Mouse (Mus musculus) kidney, embryonic 16.5 days (tissue): ENCODE measurements around the gene Manba. TPM values are rescaled to one million over a fixed set of nuclear protein-coding genes. Genes with fewer than 3 reads are reported as not detected.
A peak's percentile ranks its signal among the peaks of the same experiment; 100 is the strongest.

ENCODE experiments used
- ATAC-seq: fragments of 200-750 bp; cut with Nextera tagmentation; 2 replicates; pipeline ENCODE4 v1.8.0; 2017; ENCODE audit warnings: moderate TSS enrichment; ENCODE audit not compliant: low FRiP score, low TSS enrichment
- H3K27ac ChIP-seq: fragments of 300-500 bp; sonication (generic); 2 replicates; pipeline ENCODE4 v1.5.1; 2014; ENCODE audit warnings: low read length
- H3K27me3 ChIP-seq: fragments of 300-500 bp; sonication (generic); 2 replicates; pipeline ENCODE4 v1.6.1; 2014; ENCODE audit warnings: low read length, control low read depth, mixed read lengths; ENCODE audit not compliant: insufficient read depth
- H3K36me3 ChIP-seq: fragments of 300-500 bp; sonication (generic); 2 replicates; pipeline ENCODE4 v1.6.1; 2014; ENCODE audit warnings: low read length, control low read depth, mixed read lengths; ENCODE audit not compliant: insufficient read depth
- H3K4me1 ChIP-seq: fragments of 300-500 bp; sonication (generic); 2 replicates; pipeline ENCODE4 v1.6.1; 2014; ENCODE audit warnings: low read length, control low read depth, mixed read lengths; ENCODE audit not compliant: insufficient read depth
- H3K4me2 ChIP-seq: fragments of 300-500 bp; sonication (generic); replicated peaks from 2 replicates; pipeline ENCODE4 v1.6.1; 2014; ENCODE audit warnings: low read depth, low read length
- H3K4me3 ChIP-seq: fragments of 300-500 bp; sonication (generic); 2 replicates; pipeline ENCODE4 v1.5.1; 2014; ENCODE audit warnings: mild to moderate bottlenecking, low read length
- H3K9ac ChIP-seq: fragments of 300-500 bp; sonication (generic); replicated peaks from 2 replicates; pipeline ENCODE4 v1.6.1; 2014; ENCODE audit warnings: low read length
- H3K9me3 ChIP-seq: fragments of 300-500 bp; sonication (generic); 2 replicates; pipeline ENCODE4 v1.6.1; 2016; ENCODE audit warnings: low read length, control low read depth
- WGBS: fragments of 180-500 bp; shearing (Covaris S2); extraction: QIAGEN DNeasy Blood & Tissue Kit; methylation state at CpG from one replicate; pipeline ENCODE4 v1.1.7; 2014; 5-methylcytosine and 5-hydroxymethylcytosine counted together
- polyA plus RNA-seq: library from polyadenylated mRNA; unstranded; fragments of >200 nt; fragmentation: Nextera tagmentation; extraction: Ambion mirVana; gene quantifications from 2 replicates; pipeline ENCODE4 v1.2.1, GENCODE M21; 2015

The Manba gene
- polyA plus RNA-seq, 1 experiment from 2014 or later = 39.6 TPM

DNA sequence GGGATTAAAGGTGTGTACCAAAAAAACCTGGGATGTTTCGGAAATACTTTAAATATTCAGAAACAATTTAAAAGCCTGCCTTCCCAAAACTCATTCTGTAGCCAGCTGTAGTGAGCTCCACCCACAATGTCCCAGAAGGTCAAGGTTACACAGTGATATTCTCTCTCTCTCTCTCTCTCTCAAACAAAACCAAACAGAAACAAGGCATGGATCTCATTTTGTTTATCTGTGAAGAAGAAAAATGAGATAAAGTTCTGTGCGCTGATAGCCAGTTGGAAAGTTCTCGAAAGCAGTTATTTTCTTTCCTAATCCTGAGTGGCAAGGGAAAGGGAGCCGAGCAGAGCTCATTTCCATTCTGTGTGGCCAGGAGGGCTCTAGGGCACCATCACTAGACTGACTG lies 120.1 kb downstream of the Manba start:
- ATAC-seq = no peak
- Histone ChIP-seq H3K36me3 (peaks cover 43% of the 10 kb centered on the region), H3K4me2 (no peak overlapping the region), H3K9ac (no peak overlapping the region), H3K4me3 (no peak overlapping the region), H3K27ac (no peak overlapping the region), H3K27me3 (no peaks in the 10 kb centered on the region), H3K9me3 (no peaks in the 10 kb centered on the region), H3K4me1 (no peaks in the 10 kb centered on the region)
- 79% methylated on average over 4 of the region's 4 CpGs for WGBS

DNA sequence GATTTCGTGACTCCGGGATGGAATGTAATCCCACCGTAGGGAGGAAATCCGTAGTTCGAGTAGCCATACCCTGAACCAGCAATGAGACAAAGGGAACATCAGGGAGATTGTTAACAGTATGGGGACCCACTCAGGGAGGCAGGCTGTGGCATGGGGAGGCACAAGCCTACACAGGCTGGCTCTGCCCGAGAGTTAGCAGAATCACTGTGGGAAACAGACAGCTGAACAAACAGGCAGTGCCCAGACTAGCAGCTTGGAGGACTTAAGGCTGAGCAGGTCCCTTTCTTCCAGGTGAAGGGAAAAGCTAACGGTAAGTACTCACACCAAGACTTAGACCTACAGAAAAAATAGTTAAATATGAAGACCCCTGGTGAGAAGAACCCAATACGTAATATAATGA lies 121.2 kb downstream of the Manba start:
- Histone ChIP-seq H3K36me3 (peaks cover 43% of the 10 kb centered on the region), H3K4me3 (no peak overlapping the region), H3K27ac (no peak overlapping the region), H3K4me1 (no peaks in the 10 kb centered on the region), H3K9me3 (no peaks in the 10 kb centered on the region), H3K27me3 (no peaks in the 10 kb centered on the region), H3K9ac (no peak overlapping the region), H3K4me2 (no peak overlapping the region)
- WGBS = 90% methylated on average over 8 of the region's 8 CpGs
- ATAC-seq = no peak

DNA sequence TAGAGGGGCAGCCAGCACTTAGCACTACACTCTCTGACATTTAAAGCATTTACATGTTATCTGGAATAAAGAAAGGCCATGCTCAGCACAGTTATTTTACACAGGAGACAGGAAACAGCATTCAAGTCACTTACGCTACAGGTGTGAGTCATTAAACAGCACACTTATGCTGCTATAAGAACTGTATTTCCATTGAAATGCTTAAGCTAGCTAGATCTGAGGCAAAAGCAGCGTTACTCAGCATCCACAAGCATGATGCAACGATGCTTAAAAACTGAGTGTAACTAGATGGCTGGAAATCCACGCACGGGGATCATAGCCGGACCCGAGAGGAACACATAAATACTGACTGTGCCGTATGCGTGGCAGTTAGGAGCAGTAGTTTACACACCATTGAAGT lies 121.6 kb downstream of the Manba start:
- H3K27me3 ChIP-seq = no peaks in the 10 kb centered on the region
- WGBS = 90% methylated on average over 9 of the region's 9 CpGs
- no peaks in the 10 kb centered on the region for H3K9me3 ChIP-seq
- no peak overlapping the region for H3K9ac ChIP-seq
- H3K4me2 ChIP-seq = no peak overlapping the region
- H3K4me1 ChIP-seq = no peaks in the 10 kb centered on the region
- no peak for ATAC-seq
- no peak overlapping the region for H3K4me3 ChIP-seq
- H3K36me3 ChIP-seq = peaks cover 43% of the 10 kb centered on the region
- H3K27ac ChIP-seq = no peak overlapping the region

DNA sequence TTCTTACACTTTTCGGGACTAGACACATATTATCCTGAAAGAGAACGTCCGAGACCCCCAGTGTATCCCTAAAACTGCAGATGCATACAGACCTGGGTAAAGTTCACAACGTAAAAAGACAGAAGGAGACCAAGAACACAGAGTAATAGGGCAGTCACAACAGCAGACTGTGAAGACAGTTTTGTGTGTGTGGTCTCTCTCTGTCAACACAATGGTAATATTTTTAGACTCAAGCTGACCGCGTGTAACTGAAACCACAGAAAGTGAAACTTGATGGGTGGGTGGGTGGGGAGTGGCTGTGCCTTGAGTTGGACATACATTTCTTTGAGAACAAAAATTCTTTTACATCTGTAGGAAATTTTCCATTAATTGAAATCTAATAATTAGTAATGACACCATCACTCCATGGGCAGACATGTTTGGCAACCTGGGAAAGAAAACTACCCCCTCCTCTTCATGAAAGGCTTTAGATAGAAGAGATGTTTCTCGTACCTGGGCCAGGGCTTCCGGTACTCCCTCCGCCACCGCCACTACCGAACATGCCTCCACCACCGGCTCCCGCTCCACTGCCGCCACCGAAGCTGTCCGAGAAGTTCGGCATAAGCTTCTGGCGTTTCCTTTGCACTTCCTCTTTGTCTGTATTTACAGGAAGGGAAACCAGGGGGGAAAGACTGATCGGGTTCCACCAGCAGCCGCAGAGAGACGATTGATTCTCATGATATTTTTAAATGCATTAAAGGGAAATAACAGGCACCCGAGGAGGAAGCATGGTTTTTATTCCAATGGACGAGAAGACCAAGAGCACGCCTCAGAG lies 122.5 kb downstream of the Manba start:
- no peaks in the 10 kb centered on the region for H3K9me3 ChIP-seq
- no peaks in the 10 kb centered on the region for H3K27me3 ChIP-seq
- H3K4me2 ChIP-seq = peak overlapping the region; percentile 1; the same call in 1 of the 2 replicates
- WGBS = 80% methylated on average over 24 of the region's 24 CpGs
- no peak for ATAC-seq
- H3K4me1 ChIP-seq = no peaks in the 10 kb centered on the region
- peaks cover 50% of the 10 kb centered on the region for H3K36me3 ChIP-seq
- H3K4me3 ChIP-seq = no peak overlapping the region
- no peak overlapping the region for H3K9ac ChIP-seq
- H3K27ac ChIP-seq = peak overlapping the region; percentile 4; the same call in 1 of the 2 replicates

DNA sequence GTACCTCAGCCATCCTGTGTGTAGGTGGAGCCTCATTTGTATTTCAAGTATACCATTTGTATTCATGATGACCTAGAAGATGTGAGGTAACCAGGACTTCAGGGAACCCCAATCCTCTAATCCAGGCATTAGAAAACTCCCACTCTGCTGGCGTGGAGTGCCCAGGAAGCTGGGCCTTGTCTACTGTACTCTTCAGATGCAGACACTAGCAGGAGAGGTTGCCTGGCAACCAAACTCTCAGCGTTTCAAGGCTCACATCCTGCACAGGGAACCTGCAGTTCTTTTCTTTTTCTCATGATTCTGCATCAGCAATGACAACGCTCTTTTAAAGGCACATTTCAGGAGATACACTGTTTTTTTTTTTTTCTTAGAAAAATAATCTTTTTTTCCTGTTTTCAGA lies 124.8 kb downstream of the Manba start:
- Histone ChIP-seq H3K27me3 (no peaks in the 10 kb centered on the region), H3K4me1 (no peaks in the 10 kb centered on the region), H3K9me3 (no peaks in the 10 kb centered on the region), H3K36me3 (peaks cover 49% of the 10 kb centered on the region), H3K9ac (no peak overlapping the region), H3K4me2 (no peak overlapping the region), H3K4me3 (no peak overlapping the region), H3K27ac (no peak overlapping the region)
- no peak for ATAC-seq
- 79% methylated on average over 3 of the region's 3 CpGs for WGBS

DNA sequence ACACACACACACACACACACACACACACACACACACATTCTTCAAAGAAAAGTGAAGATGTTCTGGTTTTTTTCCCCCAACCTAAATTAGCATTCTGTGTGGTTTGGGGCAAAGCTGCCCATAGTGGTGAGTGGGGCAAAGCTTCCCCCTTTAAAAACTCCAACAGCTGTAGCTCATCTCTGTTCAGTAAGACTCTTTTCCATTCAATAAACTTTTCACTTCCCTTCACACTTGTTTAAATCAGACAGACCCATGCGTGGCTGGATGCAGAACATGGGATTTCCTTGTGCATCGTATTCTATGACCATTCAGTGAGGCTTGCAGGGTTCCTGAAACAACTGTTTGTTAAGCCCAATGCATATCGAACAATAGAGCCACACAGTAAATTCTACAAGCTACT lies 129.0 kb downstream of the Manba start:
- Histone ChIP-seq H3K4me3 (no peak overlapping the region), H3K27ac (no peak overlapping the region), H3K36me3 (peaks cover 50% of the 10 kb centered on the region), H3K4me1 (no peaks in the 10 kb centered on the region), H3K9me3 (no peaks in the 10 kb centered on the region), H3K4me2 (no peak overlapping the region), H3K9ac (no peak overlapping the region), H3K27me3 (no peaks in the 10 kb centered on the region)
- 87% methylated on average over 3 of the region's 3 CpGs for WGBS
- no peak for ATAC-seq

DNA sequence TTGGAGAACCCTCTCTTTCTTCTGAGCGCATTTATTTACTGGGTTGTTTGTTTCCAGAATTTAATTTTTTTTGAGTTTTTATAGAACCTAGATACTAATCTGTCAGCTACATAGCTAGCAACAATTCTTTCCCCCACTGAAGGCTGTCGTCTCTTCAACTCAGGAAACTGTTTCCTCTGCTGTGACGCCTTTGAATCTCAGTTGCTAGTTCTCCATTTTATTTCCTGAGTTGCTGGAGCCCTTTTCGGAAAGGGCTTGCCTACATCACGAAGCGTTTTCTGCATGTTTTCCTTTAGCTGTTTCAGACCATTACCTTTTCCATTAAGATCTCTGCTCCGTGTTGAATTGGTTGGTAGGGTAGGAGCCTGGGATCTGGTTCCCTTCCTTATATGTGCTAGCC lies 131.3 kb downstream of the Manba start:
- H3K27ac ChIP-seq = no peak overlapping the region
- no peak overlapping the region for H3K4me3 ChIP-seq
- no peaks in the 10 kb centered on the region for H3K27me3 ChIP-seq
- no peak overlapping the region for H3K4me2 ChIP-seq
- 81% methylated on average over 7 of the region's 7 CpGs for WGBS
- peaks cover 40% of the 10 kb centered on the region for H3K36me3 ChIP-seq
- H3K9me3 ChIP-seq = no peaks in the 10 kb centered on the region
- no peak overlapping the region for H3K9ac ChIP-seq
- ATAC-seq = no peak
- H3K4me1 ChIP-seq = no peaks in the 10 kb centered on the region

Other genes starting within 250 kb of the Manba start
- gene Bdh2, start 204.4 kb upstream of the Manba start, polyA plus RNA-seq = 39.0 and 46.0 TPM in 2 replicates
- gene Slc9b2, start 177.9 kb upstream of the Manba start, polyA plus RNA-seq = 3.1 and 3.3 TPM in 2 replicates
- gene Slc9b1, start 137.6 kb upstream of the Manba start, polyA plus RNA-seq = 0.41 and 0.44 TPM in 2 replicates
- gene Cisd2, start 61.7 kb upstream of the Manba start, polyA plus RNA-seq = 70.2 and 74.5 TPM in 2 replicates
- gene Ube2d3, start 47.5 kb upstream of the Manba start, polyA plus RNA-seq = 524 and 536 TPM in 2 replicates
- 18.5 and 20.4 TPM in 2 replicates for gene Nfkb1, start 205.9 kb downstream of the Manba start, polyA plus RNA-seq